Mouse (Mus musculus) layer of hippocampus, adult 9-10 months (tissue): ENCODE data around the gene Cryab.

ENCODE experiments used
- DNase-seq: peaks from one replicate; pipeline ENCODE4 v3.0.0; 2022; ENCODE audit warnings: low spot score

Cryab gene

GRCm38 (mm10) chr9:50751323-50751722, at the start of gene Cryab:
TSS of gene Cryab (plus strand) at chr9:50751325.
- no peak for DNase-seq

GRCm38 (mm10) chr9:50704907-50705306, 46.2 kb upstream of the Cryab start:
- no peak for DNase-seq

GRCm38 (mm10) chr9:50709108-50709507, 42.0 kb upstream of the Cryab start:
- DNase-seq: no peak

GRCm38 (mm10) chr9:50711337-50711736, 39.8 kb upstream of the Cryab start:
- no peak for DNase-seq

- DNase-seq: no peak
These were observed 36.9 kb upstream of the Cryab start for GRCm38 (mm10) chr9:50714188-50714587.

GRCm38 (mm10) chr9:50718878-50719277, 32.2 kb upstream of the Cryab start:
- no peak for DNase-seq

GRCm38 (mm10) chr9:50721061-50721460, 30.1 kb upstream of the Cryab start:
- DNase-seq: no peak

- DNase-seq: no peak
These were observed 28.6 kb upstream of the Cryab start for GRCm38 (mm10) chr9:50722451-50722911.

- peak; percentile 55 for DNase-seq
These were observed 27.7 kb upstream of the Cryab start for GRCm38 (mm10) chr9:50723406-50723805.

- no peak for DNase-seq
These were observed 27.0 kb upstream of the Cryab start for GRCm38 (mm10) chr9:50724147-50724546.

GRCm38 (mm10) chr9:50724661-50725330, 26.3 kb upstream of the Cryab start:
- DNase-seq: no peak

GRCm38 (mm10) chr9:50725921-50726590, 25.1 kb upstream of the Cryab start:
- no peak for DNase-seq

GRCm38 (mm10) chr9:50727171-50727924, 23.8 kb upstream of the Cryab start:
- DNase-seq: no peak

GRCm38 (mm10) chr9:50727925-50728651, 23.0 kb upstream of the Cryab start:
- peak; percentile 59 for DNase-seq

GRCm38 (mm10) chr9:50729600-50729999, 21.5 kb upstream of the Cryab start:
- no peak for DNase-seq

- DNase-seq: no peak
These were observed 18.6 kb upstream of the Cryab start for GRCm38 (mm10) chr9:50732560-50732959.

- peak; percentile 54 for DNase-seq
These were observed 16.1 kb upstream of the Cryab start for GRCm38 (mm10) chr9:50734989-50735388.

GRCm38 (mm10) chr9:50738914-50739870, 11.9 kb upstream of the Cryab start, which contains the start of gene Dixdc1:
TSS of gene Dixdc1 (minus strand) at chr9:50739517.
- peak; percentile 86 for DNase-seq

- DNase-seq: no peak
These were observed 10.0 kb upstream of the Cryab start for GRCm38 (mm10) chr9:50740867-50741784.

- DNase-seq: no peak
These were observed 8.9 kb upstream of the Cryab start for GRCm38 (mm10) chr9:50742261-50742660.
